Mouse (Mus musculus): ENCODE data around the gene Epb41l3. TPM values are rescaled to one million over a fixed set of nuclear protein-coding genes. Genes with fewer than 3 reads are reported as not detected.

Gene Epb41l3
- polyA plus RNA-seq (2012; rRNA removed) = 9.2 and 9.5 TPM in 2 replicates

DNA sequence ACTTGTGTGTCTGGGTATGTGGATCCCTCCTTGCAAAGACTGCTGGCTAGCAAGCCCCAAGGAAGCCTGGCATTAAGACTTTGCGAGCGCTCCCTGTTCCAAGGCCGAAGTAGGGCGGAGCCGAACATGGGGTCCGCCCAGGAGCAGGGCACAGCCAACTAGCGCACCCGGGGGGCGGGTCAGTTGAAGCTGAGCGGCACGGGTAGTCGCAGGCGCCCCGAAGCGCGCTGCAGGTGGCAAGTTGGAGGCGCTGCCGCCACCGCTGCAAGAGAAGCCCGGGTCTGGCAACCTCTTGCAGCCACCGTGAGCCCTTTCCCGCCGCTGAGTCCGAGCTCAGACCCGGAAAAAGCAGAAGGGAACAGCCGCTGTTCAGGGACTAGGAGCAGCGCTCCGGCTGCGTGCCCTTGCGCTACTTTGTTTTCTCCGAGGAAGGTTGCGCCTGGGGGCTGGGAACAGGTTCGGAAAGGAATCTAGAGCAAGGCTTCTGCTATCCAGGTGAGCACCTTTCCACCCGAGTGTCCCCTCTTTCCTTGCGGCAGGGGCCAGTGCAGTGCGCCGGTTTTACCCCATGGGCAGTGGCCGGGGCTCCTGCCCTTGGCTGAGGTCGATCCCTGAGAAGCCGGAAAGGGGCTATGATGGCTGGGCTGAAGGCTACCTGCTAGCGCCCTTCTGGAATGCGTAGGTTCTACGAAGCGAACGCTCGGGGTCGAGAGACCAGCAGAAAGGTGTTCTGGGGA lies at the start of gene Epb41l3:
Gene Epb41l3 (plus strand): TSS at position 183 of the 737 bp plus-strand sequence.

Other genes starting within 250 kb of the Epb41l3 start
- gene Tmem200c, start 249.1 kb upstream of the Epb41l3 start, polyA plus RNA-seq (2012; rRNA removed) = 5.7 and 7.3 TPM in 2 replicates

Measured in ovary, adult 2 months (tissue).